Mouse (Mus musculus) Patski (cell line): ENCODE measurements around the gene Antxrl. TPM values are rescaled to one million over a fixed set of nuclear protein-coding genes. Genes with fewer than 3 reads are reported as not detected.
A peak's percentile ranks its signal among the peaks of the same experiment; 100 is the strongest.

Source experiments
- ATAC-seq: fragments of 100-300 bp; one replicate; pipeline ENCODE4 v1.8.0; 2021
- CTCF ChIA-PET: fragments of 350-600 bp; sonication (Branson Sonifier 250); formaldehyde crosslinking; loops from one replicate; lab custom pipeline; 2022; ENCODE audit warnings: inconsistent platforms; lab: Charles Lee
- POLR2A ChIA-PET: fragments of 350-600 bp; sonication (Branson Sonifier 250); formaldehyde crosslinking; loops from one replicate; lab custom pipeline; 2022; ENCODE audit warnings: antibody characterized with exemption, inconsistent platforms; lab: Charles Lee
- DNase-seq: peaks from one replicate; pipeline ENCODE4 v3.0.0-alpha.2; 2011; ENCODE audit warnings: low read depth, low spot score
- H3K27me3 ChIP-seq: fragments of 371-371 bp; one replicate; pipeline ENCODE4 v1.5.1; 2021
- CTCF ChIP-seq: fragments of 100-300 bp; IDR thresholded peaks from one replicate; pipeline ENCODE4 v1.5.1; 2021
- in situ Hi-C: fragments of 300-500 bp; cut with MboI; formaldehyde crosslinking; loops from 3 replicates; pipeline ENCODE4 v1.11.1; 2018; ENCODE audit warnings: low pct_unique_long_range_greater_than_20kb, mixed read lengths
- polyA plus RNA-seq: library from polyadenylated mRNA; unstranded; gene quantifications from one replicate; pipeline ENCODE4 v1.2.3, GENCODE M21; 2021

Gene Antxrl
- polyA plus RNA-seq, 1 experiment from 2014 or later: 0.28 TPM

DNA sequence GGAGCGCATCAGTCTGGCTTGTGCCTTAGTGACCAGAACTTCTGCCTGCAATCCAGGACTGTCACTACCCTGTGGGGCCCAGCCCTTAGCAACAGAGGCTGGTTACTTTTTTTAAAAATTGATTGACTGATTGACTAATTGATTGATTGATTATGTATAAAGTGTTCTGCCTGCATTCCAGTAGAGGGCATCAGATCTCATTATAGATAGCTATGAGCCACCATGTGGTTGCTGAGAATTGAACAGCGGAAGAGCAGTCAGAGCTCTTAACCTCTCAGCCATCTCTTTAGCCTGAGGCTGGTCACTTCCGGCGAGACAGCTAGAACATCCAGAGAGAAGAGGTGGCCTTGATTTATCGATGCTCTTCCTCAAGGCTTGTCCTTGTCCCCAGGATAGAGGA lies 24.7 kb downstream of the Antxrl start:
- no peak for TF ChIP-seq CTCF
- ChIA-PET POLR2A (no interaction called here), CTCF (interaction anchor here (2.4 kb wide), 1 partner anchor 9 kb away, joined by 5 read pairs; the partner anchor contains the start of gene Anxa8)
- in situ Hi-C loops: loop anchor here (25.0 kb wide), 1 partner anchor 485 kb away; no protein-coding TSS in a partner anchor
- no peak for DNase-seq
- ATAC-seq: no peak
- H3K27me3 ChIP-seq: no peaks in the 10 kb centered on the region

DNA sequence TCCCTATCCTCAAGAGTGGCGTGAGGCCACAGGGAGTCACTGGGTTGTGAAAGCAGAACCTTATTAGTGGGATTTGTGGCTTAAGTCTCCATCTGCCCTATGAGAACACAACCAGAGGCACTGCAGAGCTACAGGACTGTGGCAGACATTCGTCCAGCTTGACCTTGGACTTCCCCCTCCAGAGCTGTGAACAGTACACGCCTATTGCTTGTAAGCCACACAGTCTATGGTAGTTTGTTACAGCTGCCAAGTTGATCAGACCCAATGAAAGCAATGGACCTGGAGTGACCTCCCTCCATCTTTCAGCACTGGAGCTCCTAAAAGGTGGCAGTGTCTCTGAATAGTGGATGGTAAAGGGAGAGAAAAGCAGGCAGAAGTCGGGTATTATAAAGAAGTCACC lies 25.8 kb downstream of the Antxrl start:
- DNase-seq (no peak), ATAC-seq (no peak)
- H3K27me3 ChIP-seq: no peaks in the 10 kb centered on the region
- POLR2A ChIA-PET: no interaction called here
- in situ Hi-C loops: loop anchor here (25.0 kb wide), 1 partner anchor 484 kb away; no protein-coding TSS in a partner anchor
- CTCF ChIA-PET: interaction anchor here (0.9 kb wide), 1 partner anchor 66 kb away, joined by 3 read pairs; no protein-coding TSS in a partner anchor
- no peak for TF ChIP-seq CTCF

DNA sequence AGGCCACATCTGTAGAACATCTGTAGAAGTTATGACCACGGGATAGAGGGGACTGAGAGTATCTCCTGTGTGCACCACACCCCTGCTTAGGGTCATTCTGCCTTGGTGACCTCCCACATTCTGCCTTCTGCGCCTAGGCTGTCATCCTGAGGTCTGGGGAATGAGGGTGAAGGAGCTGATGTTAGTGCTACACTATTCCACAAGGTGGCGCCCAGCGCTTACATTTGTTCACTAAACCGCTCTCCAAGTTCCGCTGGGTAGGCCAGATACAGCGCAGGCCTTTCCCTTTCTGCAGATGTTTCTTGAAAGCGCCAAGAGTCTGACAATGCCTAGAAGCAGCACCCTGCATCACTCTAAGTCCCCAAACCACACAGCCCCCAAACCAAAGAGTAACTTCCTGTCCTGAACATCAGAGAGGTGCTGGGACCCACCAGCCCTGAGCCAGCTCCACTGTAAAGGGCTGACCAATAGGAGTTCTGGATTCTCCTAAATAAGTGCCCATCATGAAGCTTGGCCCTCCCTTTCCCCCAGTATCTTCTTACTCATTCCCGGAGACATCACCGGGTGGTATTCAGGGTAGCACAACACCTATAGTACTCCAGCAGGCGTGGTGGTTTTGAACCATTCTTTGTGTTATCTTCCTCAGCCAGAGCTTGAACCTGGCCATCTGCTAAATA lies 28.0 kb downstream of the Antxrl start:
- ChIA-PET POLR2A (interaction anchor here (0.6 to 1.0 kb wide), 2 partner anchors 24 to 325 kb away, joined by 3 read pairs; no protein-coding TSS in a partner anchor), CTCF (interaction anchor here (0.6 to 7.3 kb wide), 8 partner anchors 8 to 278 kb away, joined by 3 to 66 read pairs (median 4); partner anchors contain the start of gene A630023A22Rik)
- ATAC-seq: peak; percentile 65
- peak; percentile 81 for TF ChIP-seq CTCF
- no peak for DNase-seq
- in situ Hi-C loops: loop anchor here (25.0 kb wide), 1 partner anchor 482 kb away; no protein-coding TSS in a partner anchor
- no peaks in the 10 kb centered on the region for H3K27me3 ChIP-seq

DNA sequence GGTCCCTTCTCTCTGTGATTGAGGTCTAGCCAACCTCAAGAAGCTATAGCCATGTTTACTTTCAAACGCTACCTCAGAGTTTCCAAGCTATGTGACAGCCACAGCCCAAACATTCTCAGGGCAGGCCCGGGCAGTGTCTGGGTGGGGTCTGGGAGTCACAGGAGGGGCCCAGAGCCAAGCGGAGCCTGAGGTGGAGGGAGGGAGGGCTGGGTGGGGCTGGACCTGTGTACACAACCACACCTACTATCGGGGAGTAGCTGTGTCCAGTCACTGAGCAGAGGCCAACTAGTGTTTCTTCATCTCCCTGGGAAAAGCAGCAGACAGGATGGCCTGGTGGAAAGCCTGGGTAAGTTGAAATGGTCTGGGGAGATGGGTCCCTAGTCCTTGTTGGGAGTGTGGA lies 33.2 kb downstream of the Antxrl start, which contains the start of gene Anxa8:
Anxa8 (plus strand) TSS at position 251 of the 400 bp plus-strand sequence.
- CTCF ChIA-PET: interaction anchor here (1.3 to 7.3 kb wide), 3 partner anchors 10 to 19 kb away, joined by 3 to 66 read pairs (median 5); partner anchors contain the start of gene A630023A22Rik
- no peak for ATAC-seq
- POLR2A ChIA-PET: no interaction called here
- DNase-seq: no peak
- in situ Hi-C loops: loop anchor here (25.0 kb wide), 1 partner anchor 477 kb away; no protein-coding TSS in a partner anchor
- TF ChIP-seq CTCF: no peak
- no peaks in the 10 kb centered on the region for H3K27me3 ChIP-seq

DNA sequence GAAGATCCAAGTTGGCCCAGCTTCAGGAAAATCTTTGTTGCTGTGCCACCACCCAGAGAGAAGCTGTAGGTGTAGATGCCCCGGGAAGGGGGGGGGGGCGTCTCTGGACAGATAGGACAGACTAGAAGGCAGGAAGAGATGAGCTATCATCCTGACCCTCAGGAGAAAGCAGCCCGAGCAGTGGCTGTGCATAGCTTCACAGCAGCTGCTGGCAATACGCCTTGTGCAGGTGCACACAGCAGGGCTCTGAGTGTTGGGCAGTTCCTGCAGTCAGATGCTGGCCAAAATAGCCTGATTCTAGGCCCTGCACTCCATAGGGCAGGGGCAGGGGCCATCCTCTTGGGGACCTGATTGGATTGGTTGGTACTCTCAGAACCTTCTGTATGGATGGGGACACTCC lies 34.3 kb downstream of the Antxrl start:
- no peak for TF ChIP-seq CTCF
- DNase-seq (no peak), ATAC-seq (no peak)
- ChIA-PET CTCF (interaction anchor here (7.3 kb wide), 1 partner anchor 18 kb away, joined by 66 read pairs; the partner anchor contains the start of gene A630023A22Rik), POLR2A (no interaction called here)
- H3K27me3 ChIP-seq: no peaks in the 10 kb centered on the region
- in situ Hi-C loops: loop anchor here (25.0 kb wide), 1 partner anchor 475 kb away; no protein-coding TSS in a partner anchor

DNA sequence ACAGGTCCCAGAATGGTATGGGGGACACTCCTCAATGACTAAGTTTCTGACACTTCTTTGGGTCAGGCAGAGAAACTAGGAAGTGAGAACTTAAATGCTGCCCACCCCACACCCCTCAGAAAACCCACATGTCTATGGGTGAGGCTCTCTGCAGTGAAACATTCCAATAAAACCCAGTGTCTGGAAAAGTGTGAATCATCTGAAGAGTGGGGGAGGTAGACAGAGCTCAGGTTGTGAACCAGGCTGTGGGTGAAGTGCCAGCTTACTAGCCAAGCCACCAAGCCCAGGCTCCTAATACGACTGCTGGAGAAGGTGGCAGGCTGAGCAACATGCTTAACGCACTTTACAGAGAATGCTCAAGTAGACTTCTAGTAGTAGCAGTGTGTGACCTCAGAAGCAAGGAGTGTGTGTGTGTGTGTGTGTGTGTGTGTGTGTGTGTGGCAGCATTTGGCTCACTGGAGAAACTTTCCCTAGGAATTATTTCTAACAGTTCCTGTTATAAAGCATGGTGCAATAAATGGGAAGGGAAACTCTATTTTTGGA lies 35.4 kb downstream of the Antxrl start:
- ChIA-PET CTCF (interaction anchor here (0.9 kb wide), 1 partner anchor 17 kb away, joined by 3 read pairs; no protein-coding TSS in a partner anchor), POLR2A (no interaction called here)
- no peaks in the 10 kb centered on the region for H3K27me3 ChIP-seq
- DNase-seq (peak; percentile 51), ATAC-seq (peak; percentile 66)
- no peak for TF ChIP-seq CTCF
- in situ Hi-C loops: loop anchor here (25.0 kb wide), 1 partner anchor 474 kb away; no protein-coding TSS in a partner anchor

DNA sequence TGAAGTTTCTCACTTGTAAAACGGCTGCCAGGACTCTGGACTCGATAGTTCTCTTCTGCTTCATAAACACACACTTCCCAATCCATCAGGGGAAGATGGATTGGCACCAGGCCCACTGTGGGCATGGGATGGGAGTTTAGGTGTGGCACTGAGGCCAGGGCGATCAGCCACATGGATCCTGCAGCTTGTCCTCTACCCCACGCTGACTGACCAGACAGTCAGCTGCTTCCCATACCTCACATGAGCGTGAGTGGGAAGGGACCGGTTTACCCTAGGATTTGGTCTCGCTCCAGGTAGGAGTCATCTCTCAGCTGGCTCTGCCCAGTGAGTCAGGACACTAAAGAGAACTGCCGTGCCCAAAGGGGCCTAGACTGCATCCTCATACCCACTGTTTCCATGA lies 37.3 kb downstream of the Antxrl start:
- ATAC-seq (peak; percentile 33), DNase-seq (peak; percentile 49)
- H3K27me3 ChIP-seq: no peaks in the 10 kb centered on the region
- ChIA-PET CTCF (interaction anchor here (1.2 to 2.7 kb wide), 3 partner anchors 10 to 351 kb away, joined by 3 to 6 read pairs (median 3); partner anchors contain the start of gene A630023A22Rik), POLR2A (no interaction called here)
- no peak for TF ChIP-seq CTCF
- in situ Hi-C loops: loop anchor here (25.0 kb wide), 1 partner anchor 473 kb away; no protein-coding TSS in a partner anchor

DNA sequence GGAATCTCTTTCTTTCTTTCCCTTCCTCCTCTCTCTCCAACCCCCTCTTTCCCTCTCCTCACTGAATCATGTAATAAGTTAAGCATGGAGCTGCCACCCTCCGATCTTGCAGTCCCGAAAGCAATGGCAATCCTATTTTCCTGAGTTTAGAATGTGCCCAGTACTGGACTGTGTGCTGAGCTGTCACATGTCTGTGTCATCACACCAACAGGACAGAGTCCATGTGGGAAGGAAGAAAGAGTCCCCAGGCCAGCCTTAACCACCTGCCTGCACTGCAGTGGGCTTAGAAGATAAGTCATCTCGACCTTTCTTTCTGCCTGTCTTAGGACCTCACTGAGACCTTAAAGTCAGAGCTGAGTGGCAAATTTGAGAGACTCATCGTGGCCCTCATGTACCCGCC lies 39.0 kb downstream of the Antxrl start:
- ChIA-PET CTCF (interaction anchor here (1.4 to 2.7 kb wide), 3 partner anchors 10 to 13 kb away, joined by 3 to 6 read pairs (median 3); partner anchors contain the start of gene A630023A22Rik), POLR2A (no interaction called here)
- H3K27me3 ChIP-seq: no peaks in the 10 kb centered on the region
- TF ChIP-seq CTCF: no peak
- in situ Hi-C loops: loop anchor here (25.0 kb wide), 1 partner anchor 471 kb away; no protein-coding TSS in a partner anchor
- DNase-seq (no peak), ATAC-seq (no peak)

DNA sequence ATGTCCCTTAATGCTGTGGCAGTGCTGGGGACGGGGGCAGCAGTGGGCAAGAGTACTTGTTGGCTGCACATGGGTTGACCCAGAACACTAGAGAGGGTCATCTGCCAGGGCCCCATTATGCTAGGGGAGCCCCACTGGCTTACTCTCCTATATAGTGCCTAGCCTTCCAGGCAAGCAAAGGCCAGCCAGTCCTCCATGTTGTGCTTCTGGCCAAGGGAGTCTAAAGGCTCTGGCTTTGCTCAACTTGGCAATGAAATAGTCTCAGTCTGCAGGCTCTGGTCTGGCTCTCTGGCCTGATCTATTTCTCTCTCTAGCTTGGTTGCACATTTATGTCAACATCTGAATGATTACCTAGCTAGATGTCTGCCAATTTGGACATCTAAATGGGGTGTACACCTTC lies 40.3 kb downstream of the Antxrl start:
- ChIA-PET CTCF (interaction anchor here (1.4 to 1.9 kb wide), 3 partner anchors 9 to 12 kb away, joined by 3 to 7 read pairs (median 6); no protein-coding TSS in a partner anchor), POLR2A (no interaction called here)
- no peaks in the 10 kb centered on the region for H3K27me3 ChIP-seq
- TF ChIP-seq CTCF: no peak
- no peak for ATAC-seq
- in situ Hi-C loops: loop anchor here (25.0 kb wide), 1 partner anchor 469 kb away; no protein-coding TSS in a partner anchor
- DNase-seq: no peak

DNA sequence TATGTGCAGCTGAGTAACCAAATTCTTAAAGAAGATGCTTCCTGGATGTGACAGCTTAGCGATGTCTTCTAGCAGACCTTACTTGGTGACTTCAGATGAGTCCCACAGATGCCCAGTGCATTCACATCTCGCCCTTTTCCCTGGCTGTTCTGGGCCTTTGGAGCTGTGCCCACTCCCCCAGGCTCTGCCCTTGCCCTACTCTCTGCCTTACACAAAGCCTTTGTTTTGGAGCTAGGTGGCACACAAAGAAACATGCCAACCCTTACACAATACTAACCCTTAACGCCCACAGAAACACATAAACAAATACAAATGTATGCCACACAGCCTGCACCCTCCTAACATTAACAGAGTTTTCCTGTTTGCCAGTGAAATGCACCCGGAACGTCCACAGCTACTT lies 43.7 kb downstream of the Antxrl start:
- in situ Hi-C loops: loop anchor here (25.0 kb wide), 1 partner anchor 466 kb away; no protein-coding TSS in a partner anchor
- ChIA-PET CTCF (no interaction called here), POLR2A (no interaction called here)
- no peak for TF ChIP-seq CTCF
- DNase-seq (no peak), ATAC-seq (no peak)
- H3K27me3 ChIP-seq: no peaks in the 10 kb centered on the region
